Comparison of ENCODE assay signal across 28 mouse cellular contexts in the genomic region with DNA sequence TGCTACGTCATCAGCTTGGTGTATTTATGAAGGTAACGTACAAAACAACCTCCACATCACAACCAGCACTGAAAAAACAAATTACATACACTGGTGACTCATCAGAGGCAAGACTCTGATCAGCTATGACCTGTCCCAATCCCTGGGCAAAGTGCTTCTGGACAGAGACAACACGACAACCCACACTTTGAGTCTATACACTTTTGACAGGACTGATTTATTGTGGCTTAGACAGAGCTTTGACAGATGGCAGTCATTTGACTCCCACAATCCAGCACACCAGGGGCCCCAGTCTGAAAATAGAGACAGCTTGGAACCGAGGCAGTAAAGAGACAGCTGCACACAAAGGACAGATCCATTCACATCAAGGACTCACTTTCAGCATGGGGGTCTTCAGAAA. TPM values are rescaled to one million over a fixed set of nuclear protein-coding genes. Genes with fewer than 3 reads are reported as not detected.
A peak's percentile ranks its signal among the peaks of the same experiment; 100 is the strongest.
DNase-seq lines count a peak whose midpoint lies in the region; ATAC-seq and TF ChIP-seq lines count a peak whose summit lies in the region.
"Had no signal": no experiment of that assay in that cellular context is flagged by ENCODE, and none has a peak within 500 bp of the region (broad histone marks: within the 10 kb centered on the region; RNA-seq: fewer than 3 reads in every experiment).

No protein-coding gene starts in this region.

- H3K9me3 ChIP-seq in hindbrain, embryonic 10.5 days = peaks cover 2% of the 10 kb centered on the region; the same call in 1 of the 2 replicates
- H3K9me3 ChIP-seq in hindbrain, embryonic 11.5 days (ENCODE audit: control insufficient read depth, low read length) = no peaks in the 10 kb centered on the region
- H3K9me3 ChIP-seq in neural tube, embryonic 11.5 days (ENCODE audit: control insufficient read depth, low read length) = no peaks in the 10 kb centered on the region
- H3K9me3 ChIP-seq: forebrain, embryonic 12.5 days; hindbrain, embryonic 15.5 days had no signal

- peaks cover 38% of the 10 kb centered on the region for H3K36me3 ChIP-seq in hindbrain, embryonic 10.5 days
- 0 out of 2 replicates have a peak, but pooled peaks cover 6% of the 10 kb centered on the region for H3K36me3 ChIP-seq in hindbrain, embryonic 11.5 days (ENCODE audit: control insufficient read depth, insufficient read depth, low read length)
- peaks cover 6% of the 10 kb centered on the region for H3K36me3 ChIP-seq in neural tube, embryonic 11.5 days (ENCODE audit: control insufficient read depth, insufficient read depth, low read length)
- no peaks in the 10 kb centered on the region for H3K36me3 ChIP-seq in thymus, adult 2 months (ENCODE audit: control insufficient read depth, insufficient read depth, low read length)

- H3K27me3 ChIP-seq in hindbrain, embryonic 10.5 days (ENCODE audit: insufficient read depth, poor library complexity, severe bottlenecking) = 0 out of 2 replicates have a peak, but pooled peaks cover 5% of the 10 kb centered on the region
- H3K27me3 ChIP-seq in hindbrain, embryonic 11.5 days (ENCODE audit: control insufficient read depth, insufficient read depth, low read length) = no peaks in the 10 kb centered on the region
- no peaks in the 10 kb centered on the region for H3K27me3 ChIP-seq in neural tube, embryonic 11.5 days (ENCODE audit: control insufficient read depth, insufficient read depth, low read length)
- no peaks in the 10 kb centered on the region for H3K27me3 ChIP-seq in thymus, adult 2 months (ENCODE audit: control insufficient read depth, insufficient read depth, low read length)
- H3K27me3 ChIP-seq: forebrain, embryonic 12.5 days; heart, embryonic 12.5 days; hindbrain, embryonic 15.5 days; Patski had no signal

- ATAC-seq in hindbrain, embryonic 11.5 days (ENCODE audit: low FRiP score) = no peak
- ATAC-seq in neural tube, embryonic 11.5 days (ENCODE audit: insufficient read depth, low FRiP score, low TSS enrichment) = no peak
- ATAC-seq: CD4-positive, CD25-positive, alpha-beta regulatory T cell, adult 4 months; Patski had no signal

- DNase-seq in embryo, embryonic 10 days (ENCODE audit: low spot score) = peak; percentile 38
- DNase-seq in embryo, embryonic 9.5 days (ENCODE audit: extremely low spot score) = no peak
- DNase-seq in hindbrain, embryonic 10.5 days (ENCODE audit: low spot score) = peak; percentile 32
- DNase-seq in hindbrain, embryonic 11.5 days (ENCODE audit: low spot score) = no peak
- DNase-seq in neural tube, embryonic 11.5 days (ENCODE audit: low spot score) = peak; percentile 23
- DNase-seq in neural tube, embryonic 10.5 days (ENCODE audit: extremely low spot score, low spot score) = no peak
- DNase-seq in thymus, adult 2 months = no peak
- DNase-seq in right cerebral cortex, postnatal 14 days = no peak
- DNase-seq: adrenal gland, adult 8-10 months; cerebellum, adult 9-10 months; heart, postnatal 14 days; kidney, adult 18-20 months; kidney, postnatal 14 days; layer of hippocampus, adult 9-11 months; lung, postnatal 10 days; midbrain, embryonic 14.5 days; retina, postnatal 1 day; right cerebral cortex, postnatal 4 days; thymus, postnatal 25 days had no signal

- WGBS in hindbrain, embryonic 10.5 days = 50% methylated on average over 4 of the region's 4 CpGs
- 51% methylated on average over 4 of the region's 4 CpGs for WGBS in hindbrain, embryonic 11.5 days
- 46% methylated on average over 4 of the region's 4 CpGs for WGBS in neural tube, embryonic 11.5 days
- 71% methylated on average over 4 of the region's 4 CpGs for WGBS in thymus, adult 2 months

- no peak overlapping the region for H3K4me3 ChIP-seq in hindbrain, embryonic 10.5 days
- H3K4me3 ChIP-seq in hindbrain, embryonic 11.5 days (ENCODE audit: low read depth, low read length) = no peak overlapping the region
- no peak overlapping the region for H3K4me3 ChIP-seq in neural tube, embryonic 11.5 days (ENCODE audit: low read depth, low read length)
- H3K4me3 ChIP-seq in thymus, adult 2 months (ENCODE audit: control insufficient read depth, insufficient read depth, low read length) = no peak overlapping the region
- H3K4me3 ChIP-seq: forebrain, embryonic 12.5 days; heart, embryonic 12.5 days; hindbrain, embryonic 15.5 days; myocyte had no signal

- H3K9ac ChIP-seq in hindbrain, embryonic 11.5 days (ENCODE audit: low read depth, low read length) = no peak overlapping the region
- H3K9ac ChIP-seq in neural tube, embryonic 11.5 days (ENCODE audit: low read length) = no peak overlapping the region
- H3K9ac ChIP-seq: forebrain, embryonic 12.5 days; heart, embryonic 12.5 days; hindbrain, embryonic 15.5 days; liver, embryonic 14.5 days had no signal

- peaks cover 16% of the 10 kb centered on the region for H3K4me1 ChIP-seq in hindbrain, embryonic 10.5 days (replicated peaks)
- no peaks in the 10 kb centered on the region for H3K4me1 ChIP-seq in hindbrain, embryonic 11.5 days (replicated peaks; ENCODE audit: control insufficient read depth, insufficient read depth, low read length)
- H3K4me1 ChIP-seq in neural tube, embryonic 11.5 days (ENCODE audit: control insufficient read depth, insufficient read depth, low read length) = no peaks in the 10 kb centered on the region
- no peaks in the 10 kb centered on the region for H3K4me1 ChIP-seq in thymus, adult 2 months (replicated peaks; ENCODE audit: control insufficient read depth, insufficient read depth, low read length)
- H3K4me1 ChIP-seq: hindbrain, embryonic 15.5 days had no signal

- TF ChIP-seq CTCF in thymus, adult 2 months (IDR thresholded peaks at IDR 0.05; ENCODE audit: borderline replicate concordance, control insufficient read depth, extremely low read depth, insufficient read depth, low read length, poor library complexity) = no peak

- H3K4me2 ChIP-seq in hindbrain, embryonic 11.5 days (replicated peaks; ENCODE audit: low read depth, low read length) = no peak overlapping the region
- no peak overlapping the region for H3K4me2 ChIP-seq in neural tube, embryonic 11.5 days (ENCODE audit: low read depth)
- H3K4me2 ChIP-seq: forebrain, embryonic 12.5 days; heart, embryonic 12.5 days; hindbrain, embryonic 15.5 days had no signal

- no peak for TF ChIP-seq POLR2A in thymus, adult 2 months (IDR thresholded peaks at IDR 0.05; ENCODE audit: control insufficient read depth, extremely low read depth, insufficient read depth, low read length, poor library complexity)

- H3K27ac ChIP-seq in hindbrain, embryonic 10.5 days = 0 out of 2 replicates have a peak overlapping the region, but pooled peaks have one; percentile 18
- no peak overlapping the region for H3K27ac ChIP-seq in hindbrain, embryonic 11.5 days (ENCODE audit: low read depth, low read length)
- no peak overlapping the region for H3K27ac ChIP-seq in neural tube, embryonic 11.5 days (ENCODE audit: low read depth, low read length)
- H3K27ac ChIP-seq in thymus, adult 2 months (ENCODE audit: control insufficient read depth, insufficient read depth, low read length) = no peak overlapping the region
- H3K27ac ChIP-seq: forebrain, embryonic 12.5 days; hindbrain, embryonic 15.5 days; liver, embryonic 14.5 days had no signal

RNA-seq across cellular contexts. Expression of gene Dusp3, which starts 12.7 kb away (rescaled TPM):
- 11.6 and 12.4 TPM in 2 replicates for polyA plus RNA-seq in hindbrain, embryonic 10.5 days (2016; fragmentation: Nextera tagmentation; extraction: Ambion mirVana)
- polyA plus RNA-seq in hindbrain, embryonic 11.5 days (2014; fragmentation: Nextera tagmentation; extraction: Ambion mirVana) = 11.4 and 12.1 TPM in 2 replicates
- 14.0 and 15.3 TPM in 2 replicates for polyA plus RNA-seq in neural tube, embryonic 11.5 days (2014; fragmentation: Nextera tagmentation; extraction: Ambion mirVana)
- 12.3 and 19.7 TPM in 2 replicates for polyA plus RNA-seq in thymus, adult 2 months (2012; rRNA removed)

RNA-seq across cellular contexts. Expression of gene Cfap97d1, which starts 15.4 kb away (rescaled TPM):
- not detected in 2 replicates for polyA plus RNA-seq in hindbrain, embryonic 10.5 days (2016; fragmentation: Nextera tagmentation; extraction: Ambion mirVana)
- not detected in 2 replicates for polyA plus RNA-seq in hindbrain, embryonic 11.5 days (2014; fragmentation: Nextera tagmentation; extraction: Ambion mirVana)
- polyA plus RNA-seq in neural tube, embryonic 11.5 days (2014; fragmentation: Nextera tagmentation; extraction: Ambion mirVana) = not detected in 2 replicates
- not detected in 2 replicates for polyA plus RNA-seq in thymus, adult 2 months (2012; rRNA removed)
- polyA plus RNA-seq: CD4-positive, CD25-positive, alpha-beta regulatory T cell, adult 4 months; forebrain, embryonic 12.5 days; frontal cortex, adult 2 months; heart, embryonic 12.5 days; hindbrain, embryonic 15.5 days; limb, embryonic 11.5 days; liver, embryonic 14.5 days; midbrain, embryonic 14.5 days; myocyte; Patski had no signal

RNA-seq across cellular contexts. Expression of gene Mpp3, which starts 28.8 kb away (rescaled TPM):
- 14.4 and 27.4 TPM in 2 replicates for polyA plus RNA-seq in hindbrain, embryonic 10.5 days (2016; fragmentation: Nextera tagmentation; extraction: Ambion mirVana)
- polyA plus RNA-seq in hindbrain, embryonic 11.5 days (2014; fragmentation: Nextera tagmentation; extraction: Ambion mirVana) = 23.3 and 26.5 TPM in 2 replicates
- 28.1 and 35.1 TPM in 2 replicates for polyA plus RNA-seq in neural tube, embryonic 11.5 days (2014; fragmentation: Nextera tagmentation; extraction: Ambion mirVana)
- polyA plus RNA-seq in thymus, adult 2 months (2012; rRNA removed) = 0.28 and 0.50 TPM in 2 replicates

RNA-seq across cellular contexts. Expression of gene Sost, which starts 32.7 kb away (rescaled TPM):
- 1.1 and 1.3 TPM in 2 replicates for polyA plus RNA-seq in hindbrain, embryonic 10.5 days (2016; fragmentation: Nextera tagmentation; extraction: Ambion mirVana)
- polyA plus RNA-seq in hindbrain, embryonic 11.5 days (2014; fragmentation: Nextera tagmentation; extraction: Ambion mirVana) = 0.11 and 0.31 TPM in 2 replicates
- polyA plus RNA-seq in neural tube, embryonic 11.5 days (2014; fragmentation: Nextera tagmentation; extraction: Ambion mirVana) = not detected in 2 replicates
- 3.1 and 5.0 TPM in 2 replicates for polyA plus RNA-seq in thymus, adult 2 months (2012; rRNA removed)
- polyA plus RNA-seq: CD4-positive, CD25-positive, alpha-beta regulatory T cell, adult 4 months; midbrain, embryonic 14.5 days; Patski had no signal

RNA-seq across cellular contexts. Expression of gene Cd300lg, which starts 41.8 kb away (rescaled TPM):
- polyA plus RNA-seq in hindbrain, embryonic 10.5 days (2016; fragmentation: Nextera tagmentation; extraction: Ambion mirVana) = 0.12 and 0.35 TPM in 2 replicates
- polyA plus RNA-seq in hindbrain, embryonic 11.5 days (2014; fragmentation: Nextera tagmentation; extraction: Ambion mirVana) = 0.09 and 0.13 TPM in 2 replicates
- polyA plus RNA-seq in neural tube, embryonic 11.5 days (2014; fragmentation: Nextera tagmentation; extraction: Ambion mirVana) = 0.12 and 0.26 TPM in 2 replicates
- 12.5 and 18.3 TPM in 2 replicates for polyA plus RNA-seq in thymus, adult 2 months (2012; rRNA removed)
- polyA plus RNA-seq: CD4-positive, CD25-positive, alpha-beta regulatory T cell, adult 4 months; myocyte; Patski had no signal

Comparison
In these comparisons a context has a peak if more than half of its experiments do, and no peak if none do; other contexts are left out.
1. DNase-seq: peak in embryo, embryonic 10 days (single experiment), hindbrain, embryonic 10.5 days (single experiment) and neural tube, embryonic 11.5 days (single experiment); none in embryo, embryonic 9.5 days (single experiment), hindbrain, embryonic 11.5 days (single experiment), neural tube, embryonic 10.5 days (single experiment), thymus, adult 2 months (single experiment) and right cerebral cortex, postnatal 14 days (single experiment).
2. RNA of gene Mpp3, which starts 28.8 kb away (polyA plus RNA-seq): 28.1 to 35.1 TPM in neural tube, embryonic 11.5 days, 14.4 to 27.4 TPM in hindbrain, embryonic 10.5 days and 23.3 to 26.5 TPM in hindbrain, embryonic 11.5 days; 0.28 to 0.50 TPM in thymus, adult 2 months; every median in the first group is over 10 times any median in the second.